Mouse (Mus musculus) forebrain, embryonic 14.5 days (tissue): Measurements from ENCODE around the gene Zfp687. TPM values are rescaled to one million over a fixed set of nuclear protein-coding genes. Genes with fewer than 3 reads are reported as not detected.

Experiments
- ATAC-seq: fragments of 200-750 bp; cut with Nextera tagmentation; 2 replicates; pipeline ENCODE4 v1.8.0; 2017; ENCODE audit warnings: mild to moderate bottlenecking, moderate library complexity
- DNase-seq: peaks from one replicate; pipeline ENCODE4 v3.0.0-alpha.2; 2015; ENCODE audit warnings: low spot score
- H3K27ac ChIP-seq: fragments of 300-500 bp; sonication (generic); 2 replicates; pipeline ENCODE4 v1.5.1; 2014; ENCODE audit warnings: low read depth, mild to moderate bottlenecking, control low read depth, low read length, moderate library complexity
- H3K27me3 ChIP-seq: fragments of 300-500 bp; sonication (generic); replicated peaks from 2 replicates; pipeline ENCODE4 v1.6.1; 2014; ENCODE audit warnings: low read length, control low read depth, mixed read lengths; ENCODE audit not compliant: control insufficient read depth, insufficient read depth
- H3K36me3 ChIP-seq: fragments of 300-500 bp; sonication (generic); 2 replicates; pipeline ENCODE4 v1.6.1; 2014; ENCODE audit warnings: low read length, control low read depth; ENCODE audit not compliant: control insufficient read depth, insufficient read depth
- H3K4me1 ChIP-seq: fragments of 300-500 bp; sonication (generic); 2 replicates; pipeline ENCODE4 v1.6.1; 2014; ENCODE audit warnings: antibody characterized with exemption, low read length, control low read depth; ENCODE audit not compliant: control insufficient read depth, insufficient read depth
- H3K4me2 ChIP-seq: fragments of 300-500 bp; sonication (generic); 2 replicates; pipeline ENCODE4 v1.6.1; 2014; ENCODE audit warnings: mild to moderate bottlenecking, control low read depth, low read length
- H3K4me3 ChIP-seq: fragments of 300-500 bp; sonication (generic); 2 replicates; pipeline ENCODE4 v1.5.1; 2014; ENCODE audit warnings: low read depth, low read length, control low read depth
- H3K9ac ChIP-seq: fragments of 300-500 bp; sonication (generic); 2 replicates; pipeline ENCODE4 v1.6.1; 2014; ENCODE audit warnings: mild to moderate bottlenecking, low read length, control low read depth, moderate library complexity
- H3K9me3 ChIP-seq: fragments of 300-500 bp; sonication (generic); replicated peaks from 2 replicates; pipeline ENCODE4 v1.6.1; 2016; ENCODE audit warnings: low read length, control low read depth, mixed read lengths; ENCODE audit not compliant: control insufficient read depth
- WGBS: fragments of 180-500 bp; shearing (Covaris S2); extraction: QIAGEN DNeasy Blood & Tissue Kit; methylation state at CpG from one replicate; pipeline ENCODE4 v1.1.7; 2014; 5-methylcytosine and 5-hydroxymethylcytosine counted together
- polyA plus RNA-seq: library from polyadenylated mRNA; unstranded; fragments of >200 nt; fragmentation: Nextera tagmentation; extraction: Ambion mirVana; gene quantifications from 2 replicates; pipeline ENCODE4 v1.2.1, GENCODE M21; 2014

Zfp687 gene
- polyA plus RNA-seq, 1 experiment from 2014 or later: 16.4 TPM

DNA sequence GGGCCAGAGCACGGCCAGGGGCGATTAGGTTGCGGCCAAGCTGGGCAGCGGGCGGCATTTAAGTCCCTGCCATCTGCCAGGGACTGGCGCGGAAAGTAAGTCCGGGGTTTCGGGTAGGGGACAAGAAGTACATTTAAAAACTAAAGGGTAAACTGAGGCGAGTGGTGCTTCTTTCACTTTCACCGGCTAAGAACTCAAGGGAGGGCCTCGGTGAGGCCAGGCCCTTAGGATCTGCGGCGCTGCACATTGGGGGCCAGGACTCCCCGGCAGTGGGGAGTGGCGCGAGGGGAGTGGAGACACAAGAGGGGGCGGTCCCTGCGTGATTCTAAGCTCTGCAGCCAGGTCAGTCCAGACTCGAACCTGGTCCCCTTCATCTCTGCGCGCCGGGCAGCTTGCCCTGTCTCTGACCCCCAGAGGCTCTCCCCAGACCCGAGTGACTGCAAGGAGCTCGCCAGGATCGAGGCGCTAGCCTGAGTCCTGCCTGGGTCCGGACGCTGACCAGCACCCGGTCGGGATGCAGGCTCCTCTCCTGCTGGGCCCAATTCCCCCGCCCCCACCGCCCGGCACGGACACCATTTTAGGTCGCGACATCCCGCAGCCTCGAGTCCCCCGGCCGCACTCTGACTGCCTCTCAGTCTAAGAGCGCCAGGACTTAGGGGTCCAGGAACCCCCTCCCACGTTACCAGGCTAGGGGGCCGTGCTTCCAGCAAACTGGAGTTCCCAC, 658 bp downstream of the Zfp687 start:
- peak overlapping the region; percentile 74 for H3K4me3 ChIP-seq
- ATAC-seq (peak; percentile 9), DNase-seq (peak; percentile 31)
- peak overlapping the region; percentile 79; the same call in 1 of the 2 replicates for H3K27ac ChIP-seq
- peak overlapping the region; percentile 97 for H3K4me2 ChIP-seq
- WGBS: under 1% methylated on average over 40 of the region's 44 CpGs
- H3K9me3 ChIP-seq: no peaks in the 10 kb centered on the region
- H3K36me3 ChIP-seq: peaks cover 27% of the 10 kb centered on the region
- peaks cover 15% of the 10 kb centered on the region for H3K4me1 ChIP-seq
- peak overlapping the region; percentile 79 for H3K9ac ChIP-seq
- no peaks in the 10 kb centered on the region for H3K27me3 ChIP-seq

DNA sequence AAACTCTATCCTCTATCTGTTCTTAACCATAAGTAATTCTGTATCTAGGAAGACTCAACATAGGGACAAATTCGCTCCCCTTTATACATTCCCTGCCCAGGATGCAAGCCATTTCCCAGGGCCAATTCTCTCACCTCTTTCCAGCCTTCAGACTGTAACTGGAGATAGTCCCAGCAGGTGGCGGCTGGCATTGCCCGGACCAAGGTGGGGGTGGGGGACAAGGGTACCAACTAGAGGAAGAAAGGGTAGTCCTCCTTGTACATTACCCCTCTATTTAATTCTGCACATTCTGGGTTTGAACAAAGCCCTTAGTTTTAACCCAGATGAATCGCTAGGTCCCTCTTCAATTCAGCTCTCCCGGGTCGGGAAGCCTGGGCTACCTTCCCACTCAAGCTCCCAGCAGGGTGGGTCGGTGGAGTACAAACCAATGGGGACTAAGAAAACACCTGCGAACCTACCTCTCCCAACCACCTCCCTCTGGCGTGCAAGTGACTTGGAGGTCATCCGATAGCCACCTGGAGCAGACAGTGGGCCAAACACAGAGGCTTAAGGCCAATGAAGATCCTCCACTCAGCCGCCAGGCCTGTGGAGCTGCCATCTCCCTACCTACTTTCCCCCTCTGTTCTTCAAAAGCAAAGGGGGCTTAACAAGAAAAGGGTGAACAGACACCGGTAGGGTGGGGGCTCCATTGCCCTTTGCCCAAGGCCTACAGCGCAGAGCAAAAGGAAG, 1.4 kb downstream of the Zfp687 start:
- 12% methylated on average over 13 of the region's 13 CpGs for WGBS
- ATAC-seq: no peak

DNA sequence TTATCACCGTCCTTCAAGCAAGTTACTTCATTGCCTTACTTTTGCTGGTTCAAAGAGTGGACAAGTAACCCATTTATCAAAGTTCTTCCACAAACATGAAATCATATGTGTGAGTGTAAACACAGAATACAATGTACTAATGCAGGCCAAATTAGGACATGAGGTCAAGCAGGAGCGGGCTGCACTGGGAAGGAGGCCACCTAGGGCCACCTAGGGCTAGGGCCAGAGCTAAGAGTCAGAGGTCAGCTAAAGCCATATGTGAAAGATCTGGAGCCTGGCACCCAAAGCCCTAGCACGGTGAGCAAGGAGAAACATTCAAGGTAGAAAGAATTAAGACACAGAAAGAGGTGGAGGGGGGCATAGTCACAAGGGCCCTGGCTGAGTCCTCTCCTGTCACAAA, 2.3 kb downstream of the Zfp687 start:
- no peak overlapping the region for H3K4me3 ChIP-seq
- H3K4me2 ChIP-seq: no peak overlapping the region
- no peaks in the 10 kb centered on the region for H3K9me3 ChIP-seq
- ATAC-seq: no peak
- WGBS: 89% methylated on average over 3 of the region's 3 CpGs
- no peaks in the 10 kb centered on the region for H3K27me3 ChIP-seq
- no peak for DNase-seq
- peaks cover 43% of the 10 kb centered on the region for H3K36me3 ChIP-seq
- H3K4me1 ChIP-seq: peaks cover 15% of the 10 kb centered on the region
- H3K9ac ChIP-seq: no peak overlapping the region
- H3K27ac ChIP-seq: no peak overlapping the region

More for the DNA sequence above, 1.4 kb downstream of the Zfp687 start:
- Histone ChIP-seq H3K27me3 (no peaks in the 10 kb centered on the region), H3K27ac (no peak overlapping the region), H3K9ac (peak overlapping the region; percentile 79), H3K4me3 (peak overlapping the region; percentile 74), H3K36me3 (peaks cover 34% of the 10 kb centered on the region), H3K4me2 (peak overlapping the region; percentile 97), H3K4me1 (peaks cover 15% of the 10 kb centered on the region), H3K9me3 (no peaks in the 10 kb centered on the region)
- no peak for DNase-seq

DNA sequence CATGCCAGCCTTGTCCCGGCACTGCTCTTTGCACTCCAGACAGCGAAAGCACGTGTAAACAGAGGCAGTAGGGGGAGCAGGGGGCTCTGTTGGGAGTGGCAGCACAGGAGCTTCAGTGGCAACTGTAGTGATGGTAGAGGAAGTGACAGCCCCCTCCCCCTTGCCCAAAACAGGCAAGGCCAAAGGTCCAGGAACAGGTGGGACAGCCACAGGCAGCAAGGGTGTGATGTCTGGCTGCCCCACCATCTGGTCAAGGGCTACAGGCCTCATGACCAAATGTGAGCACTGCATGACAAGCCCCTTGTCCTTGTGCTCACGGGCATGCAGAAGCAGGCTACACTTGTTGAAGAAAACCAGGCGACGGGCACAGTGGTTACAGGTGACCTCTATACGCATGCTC, 4.9 kb downstream of the Zfp687 start:
- Histone ChIP-seq H3K9me3 (no peaks in the 10 kb centered on the region), H3K9ac (no peak overlapping the region), H3K36me3 (peaks cover 67% of the 10 kb centered on the region), H3K27ac (no peak overlapping the region), H3K4me3 (no peak overlapping the region), H3K4me1 (peaks cover 9% of the 10 kb centered on the region), H3K27me3 (no peaks in the 10 kb centered on the region), H3K4me2 (no peak overlapping the region)
- ATAC-seq (no peak), DNase-seq (no peak)
- 91% methylated on average over 7 of the region's 7 CpGs for WGBS

DNA sequence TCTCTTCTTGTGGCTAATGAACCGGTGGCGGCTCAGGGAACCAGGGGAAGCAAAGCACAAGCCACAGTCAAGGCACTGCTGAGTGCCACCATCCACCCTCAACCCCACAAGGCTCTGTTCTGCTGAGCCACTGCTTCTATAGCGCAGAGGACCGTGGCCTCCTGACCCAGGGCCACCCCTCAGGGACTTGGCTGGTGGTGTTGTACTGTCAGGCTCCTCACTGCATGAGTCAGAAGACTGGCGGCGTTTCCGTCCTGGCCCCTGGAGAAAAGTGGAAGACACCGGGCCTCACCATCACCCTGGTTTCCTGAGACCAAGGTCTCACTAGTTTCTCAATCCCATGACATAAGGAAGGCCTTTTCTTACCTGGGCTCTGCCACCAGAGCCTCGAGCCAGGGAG, 7.5 kb downstream of the Zfp687 start:
- H3K36me3 ChIP-seq: peaks cover 94% of the 10 kb centered on the region
- H3K27ac ChIP-seq: no peak overlapping the region

DNA sequence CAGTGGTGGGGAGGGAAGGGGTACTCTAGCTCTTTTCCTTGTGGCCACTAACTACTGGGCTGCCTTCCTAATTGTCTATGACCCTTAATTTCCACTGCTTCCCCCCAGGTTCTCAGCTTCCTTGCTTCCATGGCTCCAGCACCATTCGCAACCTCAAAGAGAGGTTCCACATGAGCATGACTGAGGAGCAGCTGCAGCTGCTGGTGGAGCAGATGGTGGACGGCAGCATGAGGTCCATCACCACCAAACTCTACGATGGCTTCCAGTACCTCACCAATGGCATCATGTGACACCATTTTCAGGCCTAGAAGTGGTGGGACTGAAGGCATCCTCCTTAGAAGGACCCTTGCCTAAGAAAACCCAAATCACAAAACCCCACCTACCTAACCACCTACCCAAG, 9.6 kb downstream of the Zfp687 start:
- DNase-seq: no peak
- 93% methylated on average over 3 of the region's 3 CpGs for WGBS
- no peaks in the 10 kb centered on the region for H3K9me3 ChIP-seq
- H3K4me1 ChIP-seq: no peaks in the 10 kb centered on the region
- no peak for ATAC-seq
- H3K4me2 ChIP-seq: no peak overlapping the region
- no peaks in the 10 kb centered on the region for H3K27me3 ChIP-seq
- no peak overlapping the region for H3K9ac ChIP-seq
- peaks cover 94% of the 10 kb centered on the region for H3K36me3 ChIP-seq
- H3K4me3 ChIP-seq: no peak overlapping the region
- H3K27ac ChIP-seq: no peak overlapping the region

More for the DNA sequence above, 7.5 kb downstream of the Zfp687 start:
- Histone ChIP-seq H3K27me3 (no peaks in the 10 kb centered on the region), H3K4me3 (no peak overlapping the region), H3K9ac (no peak overlapping the region), H3K4me2 (no peak overlapping the region), H3K4me1 (no peaks in the 10 kb centered on the region), H3K9me3 (no peaks in the 10 kb centered on the region)
- 89% methylated on average over 9 of the region's 9 CpGs for WGBS
- DNase-seq (no peak), ATAC-seq (no peak)

DNA sequence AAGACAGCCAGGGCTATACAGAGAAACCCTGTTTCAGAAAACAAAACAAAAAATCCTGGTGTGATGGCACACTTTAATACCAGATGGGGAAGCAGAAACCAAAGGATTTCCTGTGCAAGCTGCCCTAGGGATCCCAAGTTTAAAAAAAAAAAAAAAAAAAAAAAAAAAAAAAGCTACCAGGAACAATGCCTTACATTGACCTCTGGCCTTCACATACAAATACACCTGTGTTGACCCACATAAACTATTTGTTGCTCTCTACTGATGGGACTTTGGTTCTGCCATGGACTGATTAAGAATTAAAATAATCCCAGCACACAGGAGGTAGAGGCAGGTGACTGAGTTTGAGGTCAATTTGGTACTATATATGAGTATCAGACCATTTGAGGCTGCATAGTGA, 12.0 kb downstream of the Zfp687 start:
- DNase-seq (no peak), ATAC-seq (no peak)
- H3K9me3 ChIP-seq: no peaks in the 10 kb centered on the region
- H3K27me3 ChIP-seq: no peaks in the 10 kb centered on the region
- no peak overlapping the region for H3K27ac ChIP-seq
- no peak overlapping the region for H3K4me2 ChIP-seq
- H3K36me3 ChIP-seq: peaks cover 93% of the 10 kb centered on the region
- H3K9ac ChIP-seq: no peak overlapping the region
- no peaks in the 10 kb centered on the region for H3K4me1 ChIP-seq
- H3K4me3 ChIP-seq: no peak overlapping the region

DNA sequence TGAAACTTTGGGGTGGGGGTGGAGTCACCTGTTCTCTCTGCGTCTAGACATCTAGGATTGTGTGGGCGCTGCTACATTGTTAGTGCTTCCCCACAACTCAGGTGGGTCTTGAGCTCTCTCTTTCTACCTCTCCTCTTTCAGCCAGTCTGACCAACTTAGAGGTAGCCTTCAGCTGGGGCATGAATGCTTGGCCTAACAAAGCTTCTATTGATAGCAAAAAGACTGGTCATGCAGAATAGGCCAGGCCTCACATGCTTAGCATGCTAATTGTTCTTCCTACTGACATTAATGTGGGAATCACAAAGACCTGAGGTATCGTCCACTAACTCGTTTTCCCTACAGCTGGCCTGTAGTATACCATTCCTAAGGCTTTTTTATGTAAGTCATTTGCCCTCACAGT, 12.7 kb downstream of the Zfp687 start:
- ATAC-seq (0 out of 2 replicates have a peak, but pooled peaks have one; percentile 38), DNase-seq (peak; percentile 36)
- peaks cover 93% of the 10 kb centered on the region for H3K36me3 ChIP-seq
- H3K27ac ChIP-seq: no peak overlapping the region
- H3K27me3 ChIP-seq: no peaks in the 10 kb centered on the region
- no peak overlapping the region for H3K4me2 ChIP-seq
- H3K4me1 ChIP-seq: no peaks in the 10 kb centered on the region
- H3K9ac ChIP-seq: no peak overlapping the region
- H3K4me3 ChIP-seq: no peak overlapping the region
- WGBS: 33% methylated on average over 4 of the region's 4 CpGs
- no peaks in the 10 kb centered on the region for H3K9me3 ChIP-seq

DNA sequence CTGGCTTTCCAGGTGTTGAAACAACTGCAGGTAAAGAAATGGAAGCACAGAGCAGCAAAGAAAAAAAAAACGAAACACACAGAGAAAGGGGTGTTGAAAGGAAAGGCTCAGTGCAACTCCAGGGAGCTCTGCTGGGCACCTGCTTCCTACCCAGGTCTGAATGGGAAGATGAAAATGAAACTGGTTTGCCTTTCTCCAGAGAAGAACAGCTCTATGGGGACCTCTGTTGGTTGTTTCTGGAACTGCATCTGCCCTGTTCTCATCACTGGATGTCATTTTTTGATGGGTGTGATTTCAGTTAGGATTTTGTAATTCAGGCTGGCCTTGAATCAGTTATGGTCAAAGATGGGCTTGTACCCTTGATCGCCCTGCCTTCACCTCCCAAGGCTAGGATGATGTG, 18.3 kb downstream of the Zfp687 start:
- Histone ChIP-seq H3K9ac (no peak overlapping the region), H3K27me3 (no peaks in the 10 kb centered on the region), H3K4me3 (no peak overlapping the region), H3K4me2 (no peak overlapping the region), H3K9me3 (no peaks in the 10 kb centered on the region), H3K36me3 (peaks cover 91% of the 10 kb centered on the region), H3K4me1 (no peaks in the 10 kb centered on the region), H3K27ac (no peak overlapping the region)
- 27% methylated on average over 2 of the region's 2 CpGs for WGBS
- DNase-seq (peak; percentile 85), ATAC-seq (0 out of 2 replicates have a peak, but pooled peaks have one; percentile 37)
